Mouse (Mus musculus) T-helper 1 cell (primary cell): ENCODE results near the gene Phc3.

ENCODE experiments used
- in situ Hi-C: fragments of 300-600 bp; cut with MboI, MseI; formaldehyde crosslinking; loops from one replicate; pipeline ENCODE4 v1.15.1; 2025; ENCODE audit warnings: high pct_unique_total_duplicates

The Phc3 gene

GRCm38 (mm10) chr3:30969104-30969581, at the start of gene Phc3:
Gene Phc3 (minus strand): TSS chr3:30969415.
- in situ Hi-C loops: loop anchor here (5.0 kb wide), 1 partner anchor 168 kb away; no protein-coding TSS in a partner anchor

GRCm38 (mm10) chr3:31017652-31018051, 48.4 kb upstream of the Phc3 start:
- in situ Hi-C loops: loop anchor here (25.0 kb wide), 1 partner anchor 570 kb away; no protein-coding TSS in a partner anchor

GRCm38 (mm10) chr3:31016594-31017196, 47.5 kb upstream of the Phc3 start:
- in situ Hi-C loops: loop anchor here (25.0 kb wide), 1 partner anchor 571 kb away; no protein-coding TSS in a partner anchor

GRCm38 (mm10) chr3:31015682-31016443, 46.6 kb upstream of the Phc3 start:
- in situ Hi-C loops: loop anchor here (25.0 kb wide), 1 partner anchor 571 kb away; no protein-coding TSS in a partner anchor

- in situ Hi-C loops: loop anchor here (25.0 kb wide), 1 partner anchor 573 kb away; no protein-coding TSS in a partner anchor
These were observed 45.2 kb upstream of the Phc3 start for GRCm38 (mm10) chr3:31014374-31014773.

- in situ Hi-C loops: loop anchor here (10.0 to 25.0 kb wide), 2 partner anchors 583 to 800 kb away; no protein-coding TSS in a partner anchor
These were observed 35.4 kb upstream of the Phc3 start for GRCm38 (mm10) chr3:31004320-31005209.

GRCm38 (mm10) chr3:31001048-31001676, 31.9 kb upstream of the Phc3 start:
- in situ Hi-C loops: loop anchor here (10.0 to 25.0 kb wide), 2 partner anchors 586 to 804 kb away; no protein-coding TSS in a partner anchor

GRCm38 (mm10) chr3:31000018-31000407, 30.8 kb upstream of the Phc3 start:
- in situ Hi-C loops: loop anchor here (10.0 to 25.0 kb wide), 2 partner anchors 587 to 805 kb away; no protein-coding TSS in a partner anchor

- in situ Hi-C loops: loop anchor here (10.0 to 25.0 kb wide), 2 partner anchors 588 to 805 kb away; no protein-coding TSS in a partner anchor
These were observed 30.3 kb upstream of the Phc3 start for GRCm38 (mm10) chr3:30999401-31000017.

GRCm38 (mm10) chr3:30996688-30997014, 27.4 kb upstream of the Phc3 start:
- in situ Hi-C loops: no loop called here

GRCm38 (mm10) chr3:30995899-30996687, 26.9 kb upstream of the Phc3 start:
- in situ Hi-C loops: no loop called here

GRCm38 (mm10) chr3:30995283-30995898, 26.2 kb upstream of the Phc3 start, which contains the start of gene Prkci:
Gene Prkci (plus strand): TSS chr3:30995747.
- in situ Hi-C loops: no loop called here

- in situ Hi-C loops: no loop called here
These were observed 25.6 kb upstream of the Phc3 start for GRCm38 (mm10) chr3:30994859-30995258.

GRCm38 (mm10) chr3:30993066-30993573, 23.9 kb upstream of the Phc3 start:
- in situ Hi-C loops: no loop called here

- in situ Hi-C loops: no loop called here
These were observed 22.9 kb upstream of the Phc3 start for GRCm38 (mm10) chr3:30992161-30992560.

- in situ Hi-C loops: no loop called here
These were observed 18.4 kb upstream of the Phc3 start for GRCm38 (mm10) chr3:30987396-30988318.

GRCm38 (mm10) chr3:30982924-30983536, 13.8 kb upstream of the Phc3 start:
- in situ Hi-C loops: no loop called here
